Mouse (Mus musculus) yolk sac, embryonic 10.5 days (tissue): ENCODE measurements at regions not wholly inside any gene's neighbourhood (a gene's known extent, or its start where the extent isn't known, plus 50 kb on each side); places are given as distances from the start of the nearest gene placed in this dataset.

Experiments
- DNase-seq: peaks from one replicate; pipeline ENCODE4 v3.0.0-alpha.2; 2017; ENCODE audit warnings: low spot score

DNA sequence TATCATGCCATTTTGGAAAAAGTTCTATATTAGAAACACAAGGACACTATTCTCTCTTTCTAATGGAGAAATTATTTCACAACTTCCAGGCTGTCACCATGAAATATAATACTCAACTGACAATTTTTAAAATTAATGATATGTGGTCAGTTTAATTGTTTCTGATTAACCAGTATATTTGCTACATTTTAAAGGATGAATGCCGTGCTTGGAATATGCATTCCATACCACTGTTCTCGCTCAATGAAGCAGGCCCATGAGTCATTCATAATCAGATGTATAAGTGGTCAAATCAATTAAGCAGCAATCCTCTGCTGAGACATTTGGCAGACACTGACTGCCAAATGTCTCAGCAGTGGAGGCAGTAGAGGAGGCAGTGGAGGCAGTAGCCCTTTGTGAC lies 283.4 kb upstream of the Gpc5 start:
- no peak for DNase-seq

DNA sequence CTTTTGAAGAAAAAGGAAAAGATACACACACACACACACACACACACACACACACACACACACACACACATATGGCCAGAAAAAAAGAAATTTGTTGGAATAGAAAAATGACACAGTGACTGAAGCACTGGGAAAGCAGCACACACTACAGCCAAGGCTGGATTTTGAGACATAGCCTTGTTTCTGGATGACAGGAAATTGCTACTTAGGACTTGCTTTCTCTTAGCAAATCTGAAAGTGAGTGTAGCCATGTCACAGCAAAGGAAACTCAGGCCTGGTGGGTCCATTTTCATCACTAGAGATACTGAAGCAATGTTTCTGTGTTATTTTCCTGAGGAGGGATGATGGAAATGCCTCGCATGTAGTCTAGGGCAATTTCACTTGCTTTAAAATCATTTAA lies 271.3 kb upstream of the Gpc5 start:
- DNase-seq = no peak

- peak; percentile 54 for DNase-seq
Measured at GRCm38 (mm10) chr14:114821098-114821594, 270.9 kb upstream of the Gpc5 start.

DNA sequence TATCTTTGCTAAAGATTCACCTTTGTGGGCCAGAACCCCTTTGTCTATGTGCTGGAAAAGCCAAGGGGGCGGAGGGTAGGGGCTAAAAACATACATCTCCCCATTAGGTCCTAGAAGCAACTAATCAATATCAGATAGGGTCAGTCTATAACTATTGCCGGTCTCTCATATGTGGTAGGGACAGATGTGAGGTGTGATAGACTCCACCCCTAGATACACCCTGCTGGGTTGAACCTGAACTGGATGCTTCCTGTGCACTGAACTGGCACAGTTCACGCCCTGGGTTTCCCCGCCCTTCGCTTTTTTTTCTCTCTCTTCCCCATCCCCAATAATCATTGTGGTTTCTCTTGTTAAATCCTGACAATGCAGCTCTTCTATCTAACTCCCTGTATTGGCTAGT lies 270.3 kb upstream of the Gpc5 start:
- DNase-seq = no peak

DNA sequence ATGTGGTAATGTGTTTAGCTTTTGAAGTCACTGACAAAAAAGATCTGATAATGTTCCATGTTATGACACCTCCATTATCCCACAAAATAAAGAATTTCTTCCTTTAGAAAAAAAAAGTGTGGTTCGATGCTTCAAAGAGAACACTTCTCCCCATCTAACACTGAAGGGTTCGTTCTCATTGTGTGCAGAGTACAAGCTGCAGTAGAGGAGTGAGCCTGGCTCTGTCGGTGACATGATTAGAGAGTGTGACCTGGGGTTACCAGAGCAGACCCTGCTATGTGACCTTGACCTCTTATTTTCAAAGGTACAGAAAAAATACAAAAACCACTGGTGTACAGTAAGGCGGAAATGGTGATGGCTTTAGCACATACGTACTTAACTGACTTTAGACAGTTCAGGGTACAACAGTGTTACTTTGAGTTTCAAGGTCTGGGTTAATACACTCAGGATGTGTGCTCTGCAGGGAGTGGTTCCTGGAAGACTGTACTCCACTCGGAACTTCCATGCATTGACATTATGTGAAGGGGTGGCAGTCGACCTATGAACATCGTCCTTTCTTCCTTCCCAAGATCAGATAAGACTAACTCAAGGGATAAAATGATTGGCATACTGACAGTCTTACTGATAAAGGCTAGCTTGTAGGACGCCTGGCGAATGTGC lies 265.2 kb upstream of the Gpc5 start:
- no peak for DNase-seq

DNA sequence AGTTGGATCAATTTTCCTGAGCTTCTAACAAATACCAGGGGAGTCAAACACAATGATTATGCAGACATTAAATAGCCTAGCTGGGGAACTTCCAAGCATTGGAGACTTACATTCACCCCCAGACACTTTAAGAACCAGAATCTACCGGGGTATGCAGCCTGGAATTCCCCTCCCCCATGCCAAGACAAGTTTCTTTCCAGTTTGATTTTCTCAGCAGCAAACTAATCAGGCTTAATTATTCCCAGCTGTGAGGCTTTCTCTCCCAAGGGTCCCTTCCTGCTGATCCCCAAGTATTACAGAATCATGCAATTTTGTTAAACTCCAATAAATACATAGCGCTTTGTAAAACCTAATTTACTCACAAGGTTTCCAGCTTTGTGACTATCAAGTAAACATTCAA lies 262.7 kb upstream of the Gpc5 start:
- DNase-seq = no peak

- DNase-seq = no peak
Measured at GRCm38 (mm10) chr14:114832987-114833386, 259.0 kb upstream of the Gpc5 start.

DNA sequence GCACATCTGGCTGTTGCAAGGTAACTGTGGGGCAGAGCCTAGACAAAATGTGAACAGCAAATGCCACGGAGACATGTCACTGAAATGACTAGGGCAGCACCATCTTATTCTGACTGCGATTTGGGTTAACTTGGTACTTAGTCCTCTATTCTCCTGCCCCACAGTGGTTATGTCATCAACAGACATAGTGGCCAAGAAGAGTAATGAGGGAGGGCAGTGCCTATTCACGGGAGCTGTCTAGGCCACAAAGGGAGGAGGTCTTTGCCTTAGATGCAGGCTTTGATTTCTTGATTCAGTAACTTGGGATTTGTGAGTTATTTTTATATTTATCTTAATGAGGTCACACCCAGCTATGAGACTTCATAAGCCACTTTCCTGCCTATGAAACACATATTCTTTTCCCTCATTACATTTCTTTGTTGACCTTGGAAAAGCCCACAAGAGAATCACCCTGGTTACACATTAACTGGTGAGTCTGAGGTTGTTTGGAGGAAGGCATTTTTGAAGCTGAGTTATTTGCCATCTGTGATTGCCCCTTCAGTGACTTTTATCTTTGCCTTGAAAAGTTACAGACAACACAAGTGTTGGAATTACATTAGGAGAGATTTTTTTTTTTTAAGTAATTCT lies 255.2 kb upstream of the Gpc5 start:
- no peak for DNase-seq

DNA sequence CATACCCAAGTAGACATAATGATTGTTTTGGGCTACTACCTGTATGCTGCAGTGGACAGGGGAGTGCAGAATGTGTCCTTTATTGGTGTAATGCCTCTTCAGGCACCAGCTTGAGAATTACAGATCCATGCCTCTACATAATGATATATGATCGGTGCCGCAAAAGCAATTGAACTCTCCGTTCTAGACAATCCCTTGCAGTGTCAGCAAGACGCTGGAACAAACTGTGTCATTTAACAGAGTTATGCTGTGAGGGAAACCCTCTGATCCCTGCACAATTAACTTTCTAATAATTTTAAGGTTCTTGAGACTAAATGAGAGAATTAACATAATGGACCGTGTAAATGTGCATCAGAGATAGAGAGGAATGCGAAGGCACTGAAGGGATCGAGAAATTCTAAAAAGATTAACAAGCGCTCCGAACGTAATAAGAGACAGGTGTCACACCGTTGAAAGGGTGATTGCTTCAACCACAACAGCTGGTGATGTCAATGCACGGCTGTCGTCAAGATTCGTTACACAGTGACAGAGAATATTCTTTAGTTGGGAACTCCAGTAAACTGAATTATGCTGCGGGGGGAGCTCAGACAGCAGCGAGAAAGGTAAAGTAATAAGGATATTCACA lies 254.3 kb upstream of the Gpc5 start:
- DNase-seq = no peak

- DNase-seq = no peak
Measured at GRCm38 (mm10) chr14:114839340-114839903, 252.6 kb upstream of the Gpc5 start.

DNA sequence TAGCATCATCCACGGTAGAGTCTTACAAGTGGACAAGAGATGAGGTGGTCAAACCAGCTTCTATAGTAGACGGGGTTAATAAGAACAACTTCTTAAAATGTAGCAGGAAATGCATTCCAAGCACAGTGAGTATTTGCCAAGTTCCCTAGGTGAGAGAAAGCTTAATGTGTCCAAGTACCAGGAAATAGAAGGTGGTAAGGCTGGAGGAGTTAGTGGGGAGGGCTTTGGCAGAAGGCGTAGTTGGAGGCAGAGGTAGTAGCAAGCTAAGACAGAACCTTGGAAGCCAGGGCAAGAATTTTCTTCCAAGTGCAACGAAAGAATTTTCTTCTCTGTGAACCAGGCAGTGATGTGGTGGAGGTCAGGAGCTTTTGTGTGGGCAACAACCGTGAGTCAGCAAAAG lies 251.2 kb upstream of the Gpc5 start:
- DNase-seq = no peak

- DNase-seq = no peak
Measured at GRCm38 (mm10) chr14:114841552-114841951, 250.5 kb upstream of the Gpc5 start.

GRCm38 (mm10) chr14:114842327-114842726 lies 249.7 kb upstream of the Gpc5 start:
- DNase-seq = no peak

DNA sequence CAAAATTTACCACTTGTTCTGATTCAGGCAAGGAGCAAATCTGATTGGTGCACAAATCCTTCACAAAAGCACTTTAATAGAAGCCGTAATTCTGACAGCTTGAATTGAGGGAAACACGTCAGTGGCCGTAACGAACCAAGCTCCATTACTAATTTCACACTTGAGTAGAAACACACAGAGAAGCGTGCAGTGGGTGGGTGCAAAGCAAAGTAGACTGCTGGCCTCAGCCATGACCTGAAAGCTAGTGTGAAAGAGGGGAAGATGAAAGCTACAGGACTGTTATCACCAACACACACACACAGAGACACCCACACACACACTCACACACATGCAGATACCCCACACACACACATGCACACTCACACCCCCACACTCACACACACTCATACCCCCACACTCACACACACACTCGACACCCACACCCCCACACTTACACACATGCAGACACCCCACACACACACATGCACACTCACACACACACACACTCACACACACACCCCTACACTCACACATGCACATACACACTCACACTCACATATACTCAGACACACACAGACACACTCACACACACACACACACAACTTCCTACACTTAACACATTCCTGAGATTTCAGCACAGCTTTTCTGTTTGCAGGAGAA lies 248.8 kb upstream of the Gpc5 start:
- no peak for DNase-seq

- DNase-seq = no peak
Measured at GRCm38 (mm10) chr14:114854324-114855054, 237.5 kb upstream of the Gpc5 start.

DNA sequence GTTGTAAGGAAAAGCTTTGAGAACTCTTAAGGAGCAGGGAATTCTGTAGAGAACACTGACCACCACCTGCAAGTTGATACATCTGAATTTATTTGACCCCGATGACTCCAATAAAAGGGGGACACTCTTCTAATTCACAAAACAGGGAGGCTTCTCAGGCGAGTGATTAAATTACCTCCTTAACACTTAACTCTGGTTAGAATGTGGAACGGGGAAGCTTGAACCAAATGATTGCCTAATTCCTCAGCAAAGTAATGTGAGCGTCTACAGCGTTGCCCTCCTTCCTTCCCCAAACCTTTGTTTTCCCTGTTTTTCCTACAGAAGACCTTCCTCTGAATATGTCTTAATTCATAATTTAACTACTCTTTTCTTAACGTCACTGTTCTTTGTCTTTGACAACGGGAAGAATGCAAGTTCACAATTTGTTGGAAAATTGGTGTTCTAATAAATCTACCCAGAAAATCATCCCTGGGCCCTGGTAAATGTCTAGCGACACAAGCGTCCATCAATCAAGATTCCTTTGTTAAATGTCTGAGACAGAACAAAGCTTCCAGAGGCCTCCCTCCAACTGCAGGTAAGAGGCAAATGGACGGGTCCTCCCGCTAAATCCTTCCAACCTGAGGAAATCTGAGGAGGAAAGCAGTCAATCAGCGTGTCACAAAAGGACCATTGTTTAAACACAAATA lies 236.8 kb upstream of the Gpc5 start:
- no peak for DNase-seq

GRCm38 (mm10) chr14:114855746-114856145 lies 236.3 kb upstream of the Gpc5 start:
- no peak for DNase-seq

- no peak for DNase-seq
Measured at GRCm38 (mm10) chr14:114856243-114857031, 235.6 kb upstream of the Gpc5 start.

DNA sequence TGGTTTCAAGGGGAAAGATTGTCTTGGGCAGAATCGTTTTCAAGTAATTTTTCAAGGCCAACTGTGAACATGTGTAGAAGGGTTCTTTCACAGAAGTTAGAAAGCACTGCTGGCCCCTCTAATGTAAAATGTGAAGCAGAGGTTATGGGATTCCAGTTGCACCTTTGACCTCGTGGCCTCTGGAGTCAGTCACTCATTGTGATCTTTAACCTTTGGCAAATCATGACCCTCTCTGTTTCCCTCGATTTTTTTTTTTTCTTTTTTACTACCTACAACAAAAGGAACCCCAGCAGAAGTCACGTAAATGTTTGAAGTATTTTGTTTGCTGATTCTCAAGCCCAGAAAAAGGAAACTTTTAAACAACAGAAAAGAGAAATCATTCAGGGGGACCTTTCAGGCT lies 234.8 kb upstream of the Gpc5 start:
- DNase-seq = peak; percentile 72

DNA sequence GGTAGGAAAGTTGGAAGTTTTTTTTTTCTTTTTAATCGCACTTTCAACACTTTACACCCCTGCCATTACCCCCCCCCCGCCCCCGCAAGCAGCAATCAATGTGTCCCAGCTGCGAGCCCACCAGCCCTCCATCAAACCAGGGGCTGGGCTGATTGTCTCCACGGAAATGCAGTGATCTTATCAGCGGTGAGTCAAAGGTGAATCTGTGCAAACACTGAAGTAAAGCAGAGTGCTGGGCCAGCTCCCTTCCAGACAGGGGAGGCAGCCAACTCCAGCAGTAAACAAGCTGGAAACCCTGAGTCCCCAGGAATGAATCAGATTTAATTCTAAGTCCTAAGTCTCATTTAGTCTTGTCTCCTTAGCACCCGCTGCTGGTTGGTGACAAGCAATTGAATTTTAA lies 234.3 kb upstream of the Gpc5 start:
- peak; percentile 83 for DNase-seq

- DNase-seq = no peak
Measured at GRCm38 (mm10) chr14:114863585-114863984, 228.4 kb upstream of the Gpc5 start.
